Mouse (Mus musculus) layer of hippocampus, postnatal 25 days (tissue): Measurements from ENCODE around the gene Rfx4. TPM values are rescaled to one million over a fixed set of nuclear protein-coding genes. Genes with fewer than 3 reads are reported as not detected.
A peak's percentile ranks its signal among the peaks of the same experiment; 100 is the strongest.

Experiments
- DNase-seq, 2 experiments: peaks; one replicate each; pipeline ENCODE4 v3.0.0; 2022; ENCODE audit warnings: mixed read lengths in 2 of 2, low spot score in 1 of 2; ENCODE audit errors: extremely low spot score in 1 of 2
- total RNA-seq, 2 experiments: library from RNA; stranded (reverse); gene quantifications; 2 replicates each; pipeline ENCODE4 v1.2.3; 2021

Rfx4 gene
- total RNA-seq, 2 experiments from 2014 or later = 9.3 to 12.6 TPM

DNA sequence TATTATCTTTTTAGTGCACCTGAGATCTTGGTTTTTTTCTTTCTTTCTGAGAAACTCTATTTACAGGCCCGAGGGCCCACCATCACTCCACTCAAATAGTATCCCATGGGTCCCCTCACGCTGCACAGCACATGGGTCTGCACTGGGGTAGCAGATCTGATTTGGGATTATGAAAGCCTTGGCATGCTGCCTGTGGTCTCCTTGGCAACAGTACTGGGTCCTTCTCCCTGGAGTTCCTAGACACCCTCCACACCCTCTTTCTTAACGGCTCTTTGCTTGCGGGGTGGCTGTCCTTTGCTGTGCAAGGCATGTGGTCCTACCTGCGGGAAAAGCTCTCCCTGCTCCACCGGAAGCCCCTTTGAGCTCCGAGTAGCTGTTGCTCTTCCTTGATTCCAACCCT is 147.4 kb downstream of the Rfx4 start:
- DNase-seq = peak in 1 of 2 experiments; percentile 12

DNA sequence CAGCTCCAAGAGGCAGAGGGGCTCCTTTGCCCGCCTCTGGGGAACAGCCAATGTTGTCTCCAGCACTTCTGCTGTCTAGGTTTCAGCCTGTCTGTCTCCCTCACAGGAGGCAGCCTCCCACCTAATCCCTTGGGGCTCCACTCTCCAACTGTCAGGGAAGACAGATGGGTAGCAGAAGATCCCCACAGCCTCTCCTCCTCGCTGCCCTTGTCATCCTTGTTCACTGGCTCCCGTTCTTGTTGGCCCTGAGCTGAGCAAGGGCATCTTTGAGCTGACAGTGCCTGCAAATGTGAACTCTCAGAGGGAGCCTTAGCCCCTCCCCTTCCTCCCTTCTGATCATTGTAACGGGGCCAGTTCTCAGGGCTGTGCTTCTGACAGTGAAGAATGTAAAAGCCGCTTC is 147.9 kb downstream of the Rfx4 start:
- peak in 1 of 2 experiments; percentile 12 for DNase-seq

DNA sequence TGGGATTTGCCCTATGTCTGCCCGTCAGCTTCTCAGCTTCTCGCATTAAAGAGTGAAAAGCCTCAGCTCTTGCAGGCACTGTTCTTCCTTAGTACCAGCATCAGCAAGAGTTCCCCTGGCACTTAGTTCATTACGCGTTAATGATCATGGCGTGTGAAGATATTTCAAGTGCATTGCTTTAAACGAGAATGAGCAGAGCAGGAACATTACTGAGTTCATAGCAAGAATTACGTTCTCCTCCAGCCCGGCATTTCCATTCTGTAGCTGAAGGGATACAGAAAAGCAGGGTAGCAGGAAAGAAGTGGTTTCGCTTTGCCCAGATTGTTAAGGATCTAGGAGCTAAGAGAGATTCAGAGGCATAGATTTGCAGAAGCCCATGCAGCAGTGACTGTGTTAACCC is 151.0 kb downstream of the Rfx4 start:
- no peak for DNase-seq

DNA sequence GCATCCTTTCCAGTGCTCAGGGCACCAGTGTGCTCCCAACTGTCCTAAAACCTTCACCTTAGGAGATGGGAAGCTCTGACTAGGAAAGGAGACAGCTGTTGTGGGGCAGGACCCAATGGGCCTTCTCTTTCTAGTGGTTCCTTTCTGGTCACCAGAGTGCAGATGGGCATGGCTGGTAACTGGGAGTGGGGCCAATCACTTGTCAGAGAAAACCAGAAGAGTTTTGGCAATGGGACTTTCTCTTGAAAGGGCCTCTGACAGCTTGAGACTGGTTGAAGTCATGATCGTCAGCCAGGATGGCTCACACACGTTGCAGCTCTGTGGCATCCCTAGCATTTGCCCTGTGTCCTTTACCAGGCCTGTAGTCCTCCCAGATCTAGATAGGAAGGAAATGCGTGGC is 152.1 kb downstream of the Rfx4 start:
- DNase-seq = no peak

DNA sequence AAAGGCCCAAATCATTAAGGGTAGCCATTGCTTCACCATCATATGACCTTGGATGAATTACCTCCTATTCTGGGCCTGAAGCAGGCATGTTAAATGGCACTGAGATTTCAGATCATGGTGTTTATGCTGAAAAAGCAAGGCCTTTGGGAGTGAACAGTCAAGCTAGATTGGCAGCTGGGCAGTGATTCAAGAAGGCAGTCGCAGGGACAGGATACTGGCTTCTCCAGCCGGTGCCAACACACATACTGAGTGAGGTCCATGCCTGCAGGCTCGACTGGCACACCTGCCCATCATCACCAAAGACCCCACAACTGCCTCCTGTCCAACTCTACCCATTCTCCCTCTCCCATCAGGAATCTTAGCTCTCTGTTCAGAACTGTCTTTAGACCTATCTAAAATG is 152.6 kb downstream of the Rfx4 start:
- no peak for DNase-seq

DNA sequence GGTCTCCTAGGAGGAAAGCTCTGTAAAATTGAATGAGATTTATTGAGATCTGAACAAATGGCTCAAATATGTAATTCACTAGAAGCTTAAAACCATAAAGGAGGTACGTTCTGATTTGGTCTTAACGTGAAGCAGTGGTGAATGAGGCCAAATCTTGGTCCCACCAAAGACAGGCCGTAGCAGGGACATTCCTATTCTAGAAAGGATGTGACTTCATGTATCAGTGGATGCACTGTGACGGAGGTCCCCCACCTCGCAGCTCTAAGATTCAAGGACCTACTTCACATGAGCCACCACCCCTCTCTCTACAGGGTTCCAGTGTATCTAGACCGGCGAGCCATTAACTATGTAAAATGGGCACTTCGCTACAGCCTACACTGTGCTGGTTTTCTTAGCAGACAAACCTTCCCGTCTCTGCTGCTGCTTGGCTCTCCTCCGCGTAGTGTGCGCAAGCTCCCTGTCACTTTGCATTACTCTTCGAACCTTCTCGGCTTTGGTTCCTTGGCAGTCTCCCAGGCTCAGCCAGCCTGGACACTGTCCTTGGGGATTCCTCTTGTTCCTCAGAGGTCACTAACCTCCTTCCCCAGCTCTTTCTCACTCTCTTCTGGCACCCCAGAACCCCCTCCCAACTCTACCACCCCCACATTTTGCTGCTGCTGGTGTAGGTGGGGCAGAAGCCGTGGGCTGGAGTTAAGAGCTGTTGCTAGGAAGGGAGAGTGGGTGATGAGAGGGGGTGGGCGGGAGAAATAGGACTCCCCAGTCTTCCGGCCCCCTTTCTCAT is 153.3 kb downstream of the Rfx4 start:
- DNase-seq = peak in 1 of 2 experiments; percentile 11

DNA sequence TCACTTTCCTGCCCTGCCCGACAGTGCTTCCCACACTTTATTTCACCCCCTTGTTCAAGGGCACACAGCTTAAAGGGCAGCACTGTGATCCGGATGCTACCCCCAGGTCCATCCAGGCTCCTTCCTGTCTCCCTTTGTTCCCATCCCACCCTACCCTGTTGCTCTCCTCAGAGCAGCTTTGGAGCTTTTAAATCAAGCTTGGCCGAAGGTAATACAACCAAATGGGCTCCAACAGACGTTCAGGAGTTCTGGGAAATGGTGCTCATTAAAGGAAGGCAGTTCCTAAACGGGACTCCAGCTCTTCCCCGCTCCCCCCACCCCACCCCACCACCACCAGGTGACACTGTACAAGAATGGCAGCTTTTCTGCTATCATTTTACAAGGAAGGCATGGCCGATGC is 154.3 kb downstream of the Rfx4 start:
- DNase-seq = no peak

DNA sequence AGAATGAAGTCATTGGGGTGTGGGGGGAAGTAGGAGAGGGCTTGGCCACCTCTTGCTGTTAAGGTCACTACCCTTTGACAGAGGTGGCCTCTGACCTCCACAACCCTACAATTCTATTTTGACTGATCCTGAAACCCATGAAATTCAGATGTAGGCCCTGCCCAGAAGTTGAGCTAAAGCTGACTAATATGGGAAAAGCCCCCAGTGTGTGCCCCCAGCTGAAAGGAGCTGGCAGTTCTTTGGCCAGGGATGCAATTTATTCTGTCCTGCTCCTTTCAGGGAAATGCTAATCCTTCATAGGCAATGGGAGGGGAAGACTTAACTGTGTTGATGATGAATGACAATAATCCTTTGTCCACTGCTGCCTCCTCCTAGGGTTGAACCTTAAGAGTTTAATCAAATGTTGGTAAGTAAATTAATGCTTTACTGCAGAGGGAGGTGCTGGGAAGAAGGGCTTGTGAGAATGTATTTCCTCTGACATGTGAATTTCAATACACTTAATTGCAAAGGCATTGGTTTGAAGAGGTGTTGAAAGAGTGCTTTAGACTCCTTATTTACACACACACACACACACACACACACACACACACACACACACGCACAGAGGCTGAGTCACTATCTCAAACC is 155.0 kb downstream of the Rfx4 start:
- no peak for DNase-seq

DNA sequence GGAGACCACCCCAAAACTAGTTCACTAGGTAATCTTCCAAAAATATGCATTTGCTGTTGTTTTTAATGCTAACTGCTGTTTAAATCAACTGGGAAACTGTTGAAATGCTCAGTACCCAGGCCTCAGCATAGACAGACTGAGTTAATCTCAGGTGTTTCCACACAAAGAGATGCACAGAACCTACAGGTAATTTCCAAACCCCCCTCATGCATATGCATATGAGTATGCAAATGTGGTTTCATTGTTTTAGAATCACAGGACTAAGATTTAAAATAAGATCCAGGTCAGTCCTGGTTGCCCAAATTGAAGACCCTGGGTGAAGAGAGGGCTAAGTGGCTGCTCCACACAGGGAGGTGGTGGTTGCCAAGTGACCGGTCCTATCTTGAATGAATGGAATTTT is 157.3 kb downstream of the Rfx4 start:
- no peak for DNase-seq

DNA sequence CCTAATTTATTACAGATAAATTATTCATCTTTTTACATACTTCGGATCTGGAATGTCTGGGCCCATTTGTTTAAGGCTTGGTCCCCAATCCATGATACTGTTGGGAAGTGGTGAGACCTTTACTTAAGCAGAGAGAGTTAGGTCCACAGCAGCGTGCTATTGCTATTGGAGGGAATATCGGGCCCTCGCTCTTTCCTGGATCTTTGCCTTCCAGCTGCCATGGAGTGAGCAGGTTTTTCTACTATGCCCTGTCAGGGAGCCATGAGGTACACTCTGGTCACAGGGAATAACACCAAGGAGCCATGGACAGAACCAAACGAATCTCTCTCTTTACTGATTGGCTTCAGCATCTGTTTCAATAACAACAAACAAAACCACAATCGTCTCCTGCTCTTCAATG is 159.6 kb downstream of the Rfx4 start:
- no peak for DNase-seq

DNA sequence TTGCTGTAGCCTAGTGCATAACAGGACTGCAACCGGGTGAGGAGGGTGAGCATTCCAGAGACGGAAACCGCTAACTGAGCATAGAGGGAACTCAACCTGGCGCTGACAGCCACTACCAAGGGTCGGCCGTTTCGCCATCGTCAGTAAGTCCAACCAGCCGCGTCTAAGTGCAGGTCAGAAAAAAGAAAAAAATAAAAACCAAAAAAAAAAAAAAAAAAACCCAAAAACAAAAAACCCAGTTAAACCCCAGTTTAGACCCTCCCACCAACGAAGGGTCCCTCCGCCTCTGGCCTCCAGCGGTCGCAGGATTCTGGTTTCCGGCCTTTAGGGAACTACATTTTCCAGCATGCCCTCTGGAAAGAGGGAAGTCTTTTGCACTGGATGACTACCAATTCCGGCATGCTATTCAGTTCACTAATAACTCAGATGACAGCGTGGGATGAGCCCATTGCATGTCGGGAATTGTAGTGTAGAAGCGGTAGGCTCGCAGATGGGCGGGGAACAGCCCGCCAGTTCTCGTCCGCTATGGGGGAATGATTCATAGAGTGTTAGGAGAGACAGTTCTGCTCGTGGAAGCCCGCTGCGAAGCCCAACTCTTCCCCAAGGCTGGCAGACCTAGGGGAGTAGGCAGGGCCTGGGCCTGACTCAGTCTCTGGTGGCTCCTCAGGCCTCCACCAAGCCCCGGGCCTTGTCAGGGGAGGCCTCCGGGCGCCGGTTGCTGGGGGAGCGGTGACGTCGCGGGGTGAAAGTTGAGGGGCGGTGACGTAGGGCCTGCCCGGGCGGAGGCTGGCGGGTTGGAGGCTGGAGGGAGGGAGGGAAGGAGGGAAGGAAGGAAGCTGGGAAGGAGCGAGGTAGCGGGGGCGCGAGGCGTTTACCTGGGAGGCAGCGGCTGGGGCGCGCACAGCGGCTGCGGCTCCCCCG is 161.2 kb downstream of the Rfx4 start, which contains the start of gene Ric8b:
Ric8b (plus strand) TSS at position 807 of the 921 bp plus-strand sequence.
- peak; percentile 96 to 100 for DNase-seq

DNA sequence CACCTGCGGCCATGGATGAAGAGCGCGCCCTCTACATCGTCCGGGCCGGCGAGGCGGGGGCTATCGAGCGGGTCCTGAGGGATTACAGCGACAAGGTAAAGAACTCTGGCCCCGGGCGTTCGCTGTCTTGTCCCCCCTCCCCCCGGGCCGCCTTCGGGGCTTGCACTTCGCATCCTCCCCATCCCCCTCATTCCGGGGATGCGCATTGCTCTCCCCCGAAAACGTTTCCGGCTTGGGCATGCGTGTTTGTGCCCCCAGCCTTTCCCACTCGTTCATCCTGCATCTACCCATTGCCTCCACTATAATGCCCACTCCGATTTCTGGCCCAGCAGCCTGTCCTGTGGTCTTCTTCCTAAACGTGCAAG is 161.9 kb downstream of the Rfx4 start:
- peak in 1 of 2 experiments; percentile 46 for DNase-seq

DNA sequence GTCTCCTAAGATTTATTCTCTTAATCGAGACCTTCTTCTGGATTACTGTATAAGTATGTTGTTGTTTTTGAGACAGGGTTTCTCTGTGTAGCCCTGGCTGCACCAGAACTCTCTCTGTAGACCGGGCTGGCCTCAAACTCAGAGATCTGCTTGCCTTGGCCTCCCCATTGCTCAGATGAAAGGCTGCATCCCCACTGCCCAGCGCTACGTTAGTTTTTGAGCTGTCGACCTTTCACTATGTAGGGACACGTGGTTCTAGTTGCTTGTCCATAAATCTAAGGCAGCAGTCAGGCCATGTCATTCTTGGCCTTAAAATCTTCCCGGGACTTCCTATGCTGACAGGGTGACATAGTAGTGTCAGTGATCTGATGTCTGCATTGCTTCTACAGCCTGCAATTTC is 170.5 kb downstream of the Rfx4 start:
- DNase-seq = no peak

DNA sequence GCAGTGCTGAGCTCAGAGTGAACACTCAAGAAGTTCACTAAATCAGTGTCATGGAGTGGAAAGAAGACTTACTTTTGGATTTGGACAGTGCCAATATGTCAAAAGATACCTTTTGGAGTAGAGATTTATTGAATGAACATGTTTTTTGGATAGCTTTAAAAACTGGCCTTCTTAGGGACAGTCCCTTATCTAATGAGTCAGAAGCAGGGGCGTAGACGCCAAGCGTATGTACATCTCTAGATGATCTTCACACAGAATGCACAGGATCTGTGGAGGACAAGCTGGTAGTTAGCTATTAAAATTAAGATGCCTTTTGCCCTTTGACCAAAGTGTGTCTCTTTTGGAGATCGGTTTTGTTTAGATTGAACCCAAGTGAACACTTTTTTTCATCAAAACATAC is 171.0 kb downstream of the Rfx4 start:
- no peak for DNase-seq

DNA sequence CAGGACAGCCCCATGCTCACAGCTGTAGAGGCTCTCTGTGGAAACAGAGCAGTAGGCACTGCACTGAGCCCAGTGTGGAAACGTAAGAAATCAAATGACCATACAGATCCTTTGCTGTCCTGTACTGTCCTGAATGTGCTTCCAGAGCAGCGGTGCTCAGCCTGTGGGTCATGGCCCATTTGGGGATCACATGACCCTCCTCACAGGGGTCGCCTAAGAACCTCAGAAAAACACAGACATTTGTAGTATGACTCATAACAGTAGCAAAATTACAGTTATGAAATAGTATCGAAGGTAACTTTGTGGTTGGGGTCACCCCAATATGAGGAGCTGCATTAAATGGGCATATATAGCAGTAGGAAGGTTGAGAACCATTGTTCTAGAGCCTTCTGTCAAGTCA is 172.6 kb downstream of the Rfx4 start:
- DNase-seq = no peak

DNA sequence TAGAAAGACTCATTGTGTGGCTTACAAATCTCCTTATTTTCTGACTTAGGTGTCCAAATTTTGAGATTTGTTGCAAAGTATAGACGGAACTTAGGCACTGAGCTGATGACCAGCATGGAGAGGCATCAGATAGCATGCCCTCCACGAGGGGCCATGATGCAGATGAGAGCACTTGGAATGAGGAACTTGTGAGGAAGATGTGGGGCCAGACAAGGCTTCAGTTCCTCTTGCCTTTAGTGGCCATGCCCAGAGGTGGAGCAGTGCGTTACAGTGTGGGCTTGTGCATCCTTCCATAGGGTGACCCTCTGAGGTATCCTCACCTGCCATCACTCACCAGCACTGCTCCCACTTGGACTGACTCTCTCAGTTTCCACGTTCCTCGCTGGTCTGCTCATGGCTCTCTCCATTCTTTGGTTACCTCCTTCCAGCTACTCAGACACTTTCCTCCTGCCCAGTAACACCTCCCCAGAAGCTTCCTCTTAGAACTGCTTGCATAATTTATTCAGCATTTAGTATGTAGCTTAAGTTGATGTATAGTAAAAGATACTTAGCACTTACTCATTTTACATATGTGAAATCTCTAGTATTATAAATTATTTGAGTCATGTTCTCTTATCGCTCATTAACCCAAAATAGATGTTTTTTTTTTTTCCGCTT is 179.8 kb downstream of the Rfx4 start:
- DNase-seq = no peak

DNA sequence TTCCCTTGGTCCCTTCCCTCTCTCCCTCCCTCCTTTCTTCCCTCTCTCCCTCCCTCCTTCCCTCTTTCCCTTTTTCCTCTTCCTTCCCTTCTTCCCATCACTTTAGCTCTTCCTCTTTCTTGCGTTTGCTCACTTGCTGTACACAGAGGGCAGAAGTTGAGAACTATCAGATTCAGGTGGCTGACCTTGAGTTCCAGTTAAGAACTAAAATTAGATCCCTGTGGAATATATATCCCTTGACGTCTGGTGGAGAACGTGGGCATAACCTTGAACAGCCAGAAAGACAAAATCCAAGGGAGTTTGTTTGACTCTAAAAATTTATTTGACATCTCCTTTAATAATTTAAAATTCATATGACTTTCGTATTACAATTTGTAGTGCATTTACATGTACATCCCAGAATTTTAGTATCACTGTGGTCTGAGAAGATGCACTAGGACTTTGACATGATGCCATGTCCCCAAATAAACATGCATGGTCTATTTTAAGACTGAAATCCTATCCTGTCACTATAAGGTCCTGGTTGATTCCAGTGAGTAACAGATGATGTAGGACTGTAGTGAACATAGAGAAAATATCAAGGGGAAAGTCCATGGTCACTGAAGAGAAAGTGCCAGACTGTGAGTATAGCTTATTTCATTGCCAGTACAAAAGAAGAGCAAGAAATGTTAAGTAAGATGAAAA is 181.1 kb downstream of the Rfx4 start:
- DNase-seq = no peak

DNA sequence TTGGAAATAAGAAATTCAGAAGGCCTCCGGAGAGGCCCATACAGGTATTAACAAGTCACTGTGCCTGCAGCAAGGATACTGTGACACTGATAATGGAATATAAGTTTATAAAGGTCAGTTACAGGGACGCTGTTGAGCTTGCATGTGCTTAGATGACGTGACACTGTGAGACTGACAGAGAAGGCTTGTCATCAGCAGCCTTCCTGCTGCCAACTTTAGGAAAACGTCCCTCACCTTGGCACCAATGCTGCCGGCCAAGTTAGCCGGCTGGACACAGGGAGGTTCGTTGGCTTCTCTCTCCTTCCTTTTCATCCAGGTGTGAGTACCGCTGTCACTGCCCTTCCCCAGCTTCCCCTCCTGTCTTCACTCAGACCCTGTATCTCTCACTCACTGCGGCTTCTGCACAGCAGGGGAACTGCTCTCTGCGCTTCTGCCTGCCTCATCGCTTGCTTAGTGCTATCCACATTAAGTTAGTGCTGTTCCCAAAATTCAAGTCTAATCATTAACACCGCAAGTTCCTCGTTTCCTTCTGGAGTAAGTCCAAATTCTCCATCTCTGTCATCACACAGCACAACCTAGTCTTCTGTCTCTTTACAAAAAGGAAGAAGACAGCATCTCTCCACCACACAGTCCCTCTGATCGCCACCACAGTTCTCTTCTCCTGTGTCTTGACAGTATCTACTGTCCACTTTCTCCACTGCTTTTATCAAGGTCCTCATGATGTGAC is 182.4 kb downstream of the Rfx4 start:
- no peak for DNase-seq

DNA sequence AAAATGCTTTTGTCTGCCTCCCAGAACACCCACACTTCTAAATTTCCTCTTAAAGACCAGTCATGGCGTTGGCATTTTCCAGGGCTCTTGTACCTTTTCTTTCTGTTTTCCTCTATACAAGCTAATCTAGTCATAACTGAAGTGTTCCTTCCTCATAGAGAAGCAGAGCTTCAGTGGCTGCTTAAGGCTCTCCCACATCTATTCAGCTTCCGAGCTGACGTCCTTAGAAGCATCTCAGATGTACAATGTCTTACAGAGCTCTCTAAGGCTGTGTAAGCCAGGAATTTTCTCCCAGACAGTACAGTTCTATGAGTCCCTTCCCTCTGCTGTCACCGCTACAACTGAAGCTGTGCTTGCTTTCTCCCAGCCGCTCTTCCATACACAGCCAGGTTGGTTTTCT is 183.0 kb downstream of the Rfx4 start:
- DNase-seq = no peak
